ENCODE assay signal across 9 mouse cellular contexts in genomic region chr5:114902413-114902812, GRCm38 (mm10). TPM values are rescaled to one million over a fixed set of nuclear protein-coding genes. Genes with fewer than 3 reads are reported as not detected.
A peak's percentile ranks its signal among the peaks of the same experiment; 100 is the strongest.
DNase-seq lines count a peak whose midpoint lies in the region; ATAC-seq lines count a peak whose summit lies in the region.
"Had no signal": no experiment of that assay in that cellular context is flagged by ENCODE, and none has a peak within 500 bp of the region (broad histone marks: within the 10 kb centered on the region; RNA-seq: fewer than 3 reads in every experiment).

No protein-coding gene starts in this region.

- no peak overlapping the region for H3K4me2 ChIP-seq in hindbrain, embryonic 12.5 days (replicated peaks)
- no peak overlapping the region for H3K4me2 ChIP-seq in hindbrain, embryonic 13.5 days

- no peak overlapping the region for H3K4me3 ChIP-seq in hindbrain, embryonic 10.5 days
- no peak overlapping the region for H3K4me3 ChIP-seq in hindbrain, embryonic 12.5 days
- H3K4me3 ChIP-seq in hindbrain, embryonic 13.5 days, result no peak overlapping the region

- H3K36me3 ChIP-seq in hindbrain, embryonic 10.5 days, result no peaks in the 10 kb centered on the region
- no peaks in the 10 kb centered on the region for H3K36me3 ChIP-seq in hindbrain, embryonic 12.5 days
- no peaks in the 10 kb centered on the region for H3K36me3 ChIP-seq in hindbrain, embryonic 13.5 days

- no peak overlapping the region for H3K9ac ChIP-seq in hindbrain, embryonic 12.5 days
- H3K9ac ChIP-seq in hindbrain, embryonic 13.5 days, result no peak overlapping the region

- H3K27me3 ChIP-seq in hindbrain, embryonic 10.5 days (ENCODE audit: insufficient read depth, poor library complexity, severe bottlenecking), result no peaks in the 10 kb centered on the region
- no peaks in the 10 kb centered on the region for H3K27me3 ChIP-seq in hindbrain, embryonic 12.5 days
- no peaks in the 10 kb centered on the region for H3K27me3 ChIP-seq in hindbrain, embryonic 13.5 days

- no peak for ATAC-seq in hindbrain, embryonic 12.5 days (ENCODE audit: low FRiP score)
- ATAC-seq in common myeloid progenitor, adult 5-6 weeks (replicated peaks; ENCODE audit: low read depth, poor library complexity, severe bottlenecking), result peak; percentile 79
- ATAC-seq in hindbrain, embryonic 13.5 days (ENCODE audit: low FRiP score), result no peak

- H3K9me3 ChIP-seq in hindbrain, embryonic 10.5 days, result 0 out of 2 replicates have a peak, but pooled peaks cover 3% of the 10 kb centered on the region
- H3K9me3 ChIP-seq in hindbrain, embryonic 12.5 days (replicated peaks), result no peaks in the 10 kb centered on the region
- no peaks in the 10 kb centered on the region for H3K9me3 ChIP-seq in hindbrain, embryonic 13.5 days

- peaks cover 9% of the 10 kb centered on the region for H3K4me1 ChIP-seq in hindbrain, embryonic 10.5 days (replicated peaks)
- H3K4me1 ChIP-seq in hindbrain, embryonic 12.5 days, result peaks cover 3% of the 10 kb centered on the region; the same call in 1 of the 2 replicates
- H3K4me1 ChIP-seq in hindbrain, embryonic 13.5 days (replicated peaks), result 0 out of 2 replicates have a peak, but pooled peaks cover 2% of the 10 kb centered on the region

- no peak overlapping the region for H3K27ac ChIP-seq in hindbrain, embryonic 10.5 days
- no peak overlapping the region for H3K27ac ChIP-seq in hindbrain, embryonic 12.5 days
- no peak overlapping the region for H3K27ac ChIP-seq in hindbrain, embryonic 13.5 days

- peak; percentile 47 for DNase-seq in hindbrain, embryonic 10.5 days (ENCODE audit: low spot score)
- peak; percentile 78 for DNase-seq in 3T3-L1 (ENCODE audit: low read depth, low spot score)
- peak; percentile 45 to 53 for DNase-seq in CD8-positive naive resting alpha-beta T cell, adult 2 months (ENCODE audit: low read depth in 2 of 2, low spot score in 2 of 2)
- peak; percentile 22 to 28 for DNase-seq in lung, adult 18-20 months
- peak; percentile 57 for DNase-seq in thymus, postnatal 0 days (ENCODE audit: low spot score)

- WGBS in hindbrain, embryonic 10.5 days, result 22% methylated on average over 1 of the region's 1 CpGs
- 28% methylated on average over 1 of the region's 1 CpGs for WGBS in hindbrain, embryonic 12.5 days
- 28% methylated on average over 1 of the region's 1 CpGs for WGBS in hindbrain, embryonic 13.5 days

RNA-seq across cellular contexts. Expression of gene Oasl2, which starts 5.7 kb away (rescaled TPM):
- 0.70 and 1.2 TPM in 2 replicates for polyA plus RNA-seq in hindbrain, embryonic 10.5 days (2016; fragmentation: Nextera tagmentation; extraction: Ambion mirVana)
- 2.0 and 3.0 TPM in 2 replicates for polyA plus RNA-seq in hindbrain, embryonic 12.5 days (2016; fragmentation: Nextera tagmentation; extraction: Ambion mirVana)
- 9.4 and 10.8 TPM in 2 replicates for total RNA-seq in common myeloid progenitor, adult 5-6 weeks (2017)
- polyA plus RNA-seq in thymus, postnatal 0 days (2015; fragmentation: Nextera tagmentation; extraction: Ambion mirVana), result 77.9 and 95.8 TPM in 2 replicates
- polyA plus RNA-seq in hindbrain, embryonic 13.5 days (2015; fragmentation: Nextera tagmentation; extraction: Ambion mirVana), result 3.5 and 3.6 TPM in 2 replicates

RNA-seq across cellular contexts. Expression of gene Oasl1, which starts 20.6 kb away (rescaled TPM):
- polyA plus RNA-seq in hindbrain, embryonic 10.5 days (2016; fragmentation: Nextera tagmentation; extraction: Ambion mirVana), result not detected in 2 replicates
- 0.13 and 0.17 TPM in 2 replicates for polyA plus RNA-seq in hindbrain, embryonic 12.5 days (2016; fragmentation: Nextera tagmentation; extraction: Ambion mirVana)
- total RNA-seq in common myeloid progenitor, adult 5-6 weeks (2017), result 3.3 and 4.3 TPM in 2 replicates
- 5.0 and 6.3 TPM in 2 replicates for polyA plus RNA-seq in thymus, postnatal 0 days (2015; fragmentation: Nextera tagmentation; extraction: Ambion mirVana)
- 0.21 and 0.57 TPM in 2 replicates for polyA plus RNA-seq in hindbrain, embryonic 13.5 days (2015; fragmentation: Nextera tagmentation; extraction: Ambion mirVana)

RNA-seq across cellular contexts. Expression of gene 2210016L21Rik, which starts 39.5 kb away (rescaled TPM):
- 49.0 and 49.9 TPM in 2 replicates for polyA plus RNA-seq in hindbrain, embryonic 10.5 days (2016; fragmentation: Nextera tagmentation; extraction: Ambion mirVana)
- 66.7 and 72.0 TPM in 2 replicates for polyA plus RNA-seq in hindbrain, embryonic 12.5 days (2016; fragmentation: Nextera tagmentation; extraction: Ambion mirVana)
- total RNA-seq in common myeloid progenitor, adult 5-6 weeks (2017), result 17.3 and 18.3 TPM in 2 replicates
- 58.5 and 69.2 TPM in 2 replicates for polyA plus RNA-seq in thymus, postnatal 0 days (2015; fragmentation: Nextera tagmentation; extraction: Ambion mirVana)
- polyA plus RNA-seq in hindbrain, embryonic 13.5 days (2015; fragmentation: Nextera tagmentation; extraction: Ambion mirVana), result 107 and 110 TPM in 2 replicates

RNA-seq across cellular contexts. Expression of gene Gm9936, which starts 43.9 kb away (rescaled TPM):
- polyA plus RNA-seq in hindbrain, embryonic 10.5 days (2016; fragmentation: Nextera tagmentation; extraction: Ambion mirVana), result 0.26 and 0.33 TPM in 2 replicates
- polyA plus RNA-seq in hindbrain, embryonic 12.5 days (2016; fragmentation: Nextera tagmentation; extraction: Ambion mirVana), result 0.56 and 0.76 TPM in 2 replicates
- total RNA-seq in common myeloid progenitor, adult 5-6 weeks (2017), result not detected in 2 replicates
- not detected in 2 replicates for polyA plus RNA-seq in thymus, postnatal 0 days (2015; fragmentation: Nextera tagmentation; extraction: Ambion mirVana)
- 1.9 and 2.2 TPM in 2 replicates for polyA plus RNA-seq in hindbrain, embryonic 13.5 days (2015; fragmentation: Nextera tagmentation; extraction: Ambion mirVana)

RNA-seq across cellular contexts. Expression of gene 4930519G04Rik, which starts 48.9 kb away (rescaled TPM):
- polyA plus RNA-seq in hindbrain, embryonic 10.5 days (2016; fragmentation: Nextera tagmentation; extraction: Ambion mirVana), result not detected in 2 replicates
- polyA plus RNA-seq in hindbrain, embryonic 12.5 days (2016; fragmentation: Nextera tagmentation; extraction: Ambion mirVana), result not detected in 2 replicates
- total RNA-seq in common myeloid progenitor, adult 5-6 weeks (2017), result not detected in 2 replicates
- not detected in 2 replicates for polyA plus RNA-seq in thymus, postnatal 0 days (2015; fragmentation: Nextera tagmentation; extraction: Ambion mirVana)
- not detected in 2 replicates for polyA plus RNA-seq in hindbrain, embryonic 13.5 days (2015; fragmentation: Nextera tagmentation; extraction: Ambion mirVana)
- polyA plus RNA-seq: liver, embryonic 16.5 days had no signal

Comparison
In these comparisons a context has a peak if more than half of its experiments do, and no peak if none do; other contexts are left out.
1. DNase-seq: peak in every context shown above with its lines; median percentile 78 in 3T3-L1; 57 in thymus, postnatal 0 days; 49 in CD8-positive naive resting alpha-beta T cell, adult 2 months; 47 in hindbrain, embryonic 10.5 days; 25 in lung, adult 18-20 months.
2. RNA of gene Oasl2, which starts 5.7 kb away (polyA plus RNA-seq): 77.9 to 95.8 TPM in thymus, postnatal 0 days; 3.5 to 3.6 TPM in hindbrain, embryonic 13.5 days, 2.0 to 3.0 TPM in hindbrain, embryonic 12.5 days and 0.70 to 1.2 TPM in hindbrain, embryonic 10.5 days; every median in the first group is over 10 times any median in the second.